Mouse (Mus musculus) embryo, embryonic 10 days (tissue): ENCODE measurements around the gene Olfr593.
"Not testable (repeated sequence)": the region's sequence is repeated elsewhere in the genome, so short reads cannot be mapped to it uniquely, and the experiment has no call there.

ENCODE experiments used
- DNase-seq: peaks from one replicate; pipeline ENCODE4 v3.0.0-alpha.2; 2015; ENCODE audit warnings: low spot score

Gene Olfr593

GRCm38 (mm10) chr7:103211562-103211961 is at the start of gene Olfr593:
Gene Olfr593 (plus strand): TSS chr7:103211862.
- no peak for DNase-seq

GRCm38 (mm10) chr7:103169697-103170096 is 42.0 kb upstream of the Olfr593 start:
- no peak for DNase-seq

GRCm38 (mm10) chr7:103178240-103178639 is 33.4 kb upstream of the Olfr593 start, which contains the start of gene Olfr591:
Gene Olfr591 (minus strand): TSS chr7:103178340.
- DNase-seq: no peak

- not testable (repeated sequence) for DNase-seq
Measured at GRCm38 (mm10) chr7:103184503-103184902, 27.2 kb upstream of the Olfr593 start, which contains the start of gene Olfr592. Gene Olfr592 (plus strand): TSS chr7:103184803.

GRCm38 (mm10) chr7:103212050-103212449 is 388 bp downstream of the Olfr593 start:
- DNase-seq: not testable (repeated sequence)

- DNase-seq: no peak
Measured at GRCm38 (mm10) chr7:103216696-103217095, 5.0 kb downstream of the Olfr593 start, which contains the start of gene Olfr594. Gene Olfr594 (plus strand): TSS chr7:103216996.

- DNase-seq: not testable (repeated sequence)
Measured at GRCm38 (mm10) chr7:103252405-103252804, 40.7 kb downstream of the Olfr593 start, which contains the start of gene Usp17ld. Gene Usp17ld (minus strand): TSS chr7:103252505.
